Mouse (Mus musculus): ENCODE data around the gene Lemd2. TPM values are rescaled to one million over a fixed set of nuclear protein-coding genes. Genes with fewer than 3 reads are reported as not detected.

Lemd2 gene
- total RNA-seq (2012; rRNA removed) (35.5 and 46.8 TPM in 2 replicates), polyA plus RNA-seq (2012; ENCODE audit: insufficient read depth in 1 of 2, insufficient read length in 2 of 2, low read depth in 1 of 2, low replicate concordance in 2 of 2, missing spikeins in 1 of 2) (10 to 100 TPM in 1 of 2 experiments, not detected in 1; 59.7 TPM)

DNA sequence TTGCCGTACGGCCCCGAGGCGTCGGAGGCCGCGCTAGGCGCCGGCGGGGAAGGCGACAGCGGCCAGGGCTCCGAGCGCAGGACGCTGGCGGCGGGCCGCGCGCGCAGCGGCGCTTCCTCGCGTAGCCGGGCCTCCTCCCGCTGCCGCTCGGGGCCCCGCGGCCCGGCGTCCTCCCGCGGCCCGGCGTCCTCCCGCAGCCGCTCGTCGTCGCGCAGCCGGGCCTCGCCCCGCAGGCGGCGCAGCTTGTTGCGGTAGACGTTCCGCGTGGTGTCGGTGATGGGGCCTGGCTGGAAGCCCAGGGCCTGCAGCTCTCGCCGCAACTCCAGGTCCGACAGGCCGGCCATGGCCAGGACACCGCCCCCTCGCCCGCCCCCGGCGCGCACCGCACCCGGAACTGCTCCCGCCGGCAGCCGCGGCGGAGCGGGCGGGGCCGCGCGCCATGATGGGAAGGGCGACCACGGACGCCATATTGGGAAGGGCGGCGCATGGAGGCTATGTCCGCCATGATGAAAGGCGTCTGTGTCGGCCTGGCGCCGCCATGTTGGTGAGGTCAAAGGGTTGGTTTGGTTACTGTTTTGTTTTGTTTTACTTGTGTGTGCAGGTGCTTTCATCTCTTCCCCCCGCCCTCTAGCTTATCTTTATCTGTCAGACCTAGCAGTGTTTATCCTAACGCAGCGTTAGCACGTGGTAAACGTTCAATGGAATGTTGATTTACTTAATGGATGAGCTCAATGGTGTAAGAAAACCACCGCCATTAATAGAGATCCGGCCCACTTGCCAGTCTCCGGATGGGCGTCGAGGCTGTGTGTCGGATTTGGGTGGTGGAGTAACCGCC is at the start of gene Lemd2:
Gene Lemd2 (minus strand): TSS at position 395 of the 835 bp plus-strand sequence.
- Histone ChIP-seq H3K27me3 (ENCODE audit: control insufficient read depth in 1 of 2, insufficient read depth in 2 of 2, low read length in 2 of 2) (no peaks in the 10 kb centered on the region), H3K79me2 (ENCODE audit: control insufficient read depth, insufficient read depth, low read length, poor library complexity) (peaks cover 21% of the 10 kb centered on the region), H3K36me3 (ENCODE audit: control insufficient read depth in 1 of 2, insufficient read depth in 2 of 2, low read length in 2 of 2) (peaks cover 0 to 10% of the 10 kb centered on the region in 2 experiments; a peak in 2 of 4 replicates), H3K9ac (ENCODE audit: control insufficient read depth, low read depth, low read length, poor library complexity, severe bottlenecking) (peak within 1 kb of the TSS; percentile 98), H3K9me3 (replicated peaks; ENCODE audit: insufficient read depth, low read length) (no peaks in the 10 kb centered on the region), H3K27ac (ENCODE audit: control insufficient read depth, low read depth, low read length) (peak within 1 kb of the TSS; percentile 70), H3K4me1 (ENCODE audit: control insufficient read depth in 1 of 2, insufficient read depth in 2 of 2, low read length in 2 of 2) (peaks cover 3 to 15% of the 10 kb centered on the region in 2 experiments; a peak in 3 of 4 replicates), H3K4me3 (ENCODE audit: control insufficient read depth in 1 of 2, insufficient read depth in 1 of 2, low read depth in 2 of 2, low read length in 2 of 2) (peak within 1 kb of the TSS; percentile 83 to 98)
- DNase-seq (ENCODE audit: low read depth, low spot score), result peak; percentile 95
- TF ChIP-seq MEF2A (IDR thresholded peaks at IDR 0.05; ENCODE audit: extremely low read depth, insufficient replicate concordance, low read depth, low read length, poor library complexity, severe bottlenecking) (no peak), POLR2A (IDR thresholded peaks at IDR 0.05; ENCODE audit: control insufficient read depth in 1 of 2, insufficient read depth in 1 of 2, low read depth in 1 of 2, low read length in 2 of 2, poor library complexity in 1 of 2) (peak; percentile 70 to 75; a peak in 3 of 4 replicates), ZNF384 (IDR thresholded peaks at IDR 0.05; ENCODE audit: low read depth, low read length) (no peak), MYC (IDR thresholded peaks at IDR 0.05; ENCODE audit: low read depth, low read length) (peak; percentile 82), SMC3 (IDR thresholded peaks at IDR 0.05; ENCODE audit: low read depth, low read length) (no peak), NELFE (IDR thresholded peaks at IDR 0.05; ENCODE audit: low read depth, low read length) (peak; percentile 79), HCFC1 (IDR thresholded peaks at IDR 0.05; ENCODE audit: low read depth, low read length) (peak; percentile 96), ZC3H11A (IDR thresholded peaks at IDR 0.05; ENCODE audit: low read depth, low read length) (no peak), SIN3A (IDR thresholded peaks at IDR 0.05; ENCODE audit: low read length) (peak; percentile 82), MAZ (IDR thresholded peaks at IDR 0.05; ENCODE audit: low read depth, low read length) (peak; percentile 95), RAD21 (IDR thresholded peaks at IDR 0.05; ENCODE audit: low read depth, low read length) (no peak), CHD2 (IDR thresholded peaks at IDR 0.05; ENCODE audit: low read length) (no peak), E2F4 (IDR thresholded peaks at IDR 0.05; ENCODE audit: borderline replicate concordance, low read depth, low read length) (no peak), BHLHE40 (IDR thresholded peaks at IDR 0.05; ENCODE audit: borderline replicate concordance, low read depth, low read length) (no peak; the same call in 1 of the 2 replicates), TAL1 (IDR thresholded peaks at IDR 0.05; ENCODE audit: low read length) (no peak), POLR2AphosphoS2 (IDR thresholded peaks at IDR 0.05; ENCODE audit: low read length) (0 out of 2 replicates have a peak, but pooled peaks have one; percentile 30), EP300 (IDR thresholded peaks at IDR 0.05; ENCODE audit: low read depth in 1 of 2, low read length in 2 of 2) (peak in 1 of 2 experiments; percentile 47; a peak in 2 of 4 replicates), UBTF (IDR thresholded peaks at IDR 0.05; ENCODE audit: borderline replicate concordance, insufficient read depth, low read depth, low read length) (0 out of 2 replicates have a peak, but pooled peaks have one; percentile 32), CTCF (IDR thresholded peaks at IDR 0.05 in 2 of 3, conservative IDR thresholded peaks at IDR 0.05 in 1 of 3; ENCODE audit: control insufficient read depth in 1 of 3, insufficient read depth in 1 of 3, low read depth in 2 of 3, low read length in 3 of 3, poor library complexity in 1 of 3, severe bottlenecking in 1 of 3) (no peak), USF2 (IDR thresholded peaks at IDR 0.05; ENCODE audit: borderline replicate concordance in 1 of 2, insufficient read depth in 1 of 2, low read depth in 1 of 2, low read length in 2 of 2) (no peak), ZMIZ1 (IDR thresholded peaks at IDR 0.05; ENCODE audit: low read depth, low read length) (peak; percentile 63; the same call in 1 of the 2 replicates), CHD1 (IDR thresholded peaks at IDR 0.05; ENCODE audit: low read depth, low read length) (no peak), ZKSCAN1 (IDR thresholded peaks at IDR 0.05; ENCODE audit: low read depth, low read length) (no peak), USF1 (IDR thresholded peaks at IDR 0.05; ENCODE audit: low read depth, low read length) (no peak), RCOR1 (IDR thresholded peaks at IDR 0.05; ENCODE audit: low read depth, low read length) (peak; percentile 97), NRF1 (IDR thresholded peaks at IDR 0.05; ENCODE audit: insufficient read depth, low read depth, low read length, poor library complexity, severe bottlenecking) (peak; percentile 74), JUND (IDR thresholded peaks at IDR 0.05; ENCODE audit: low read depth, low read length) (no peak), POLR2AphosphoS5 (IDR thresholded peaks at IDR 0.05; ENCODE audit: borderline replicate concordance, low read depth, low read length) (peak; percentile 56; the same call in 1 of the 2 replicates), MAFK (IDR thresholded peaks at IDR 0.05; ENCODE audit: borderline replicate concordance, low read depth, low read length) (no peak), ETS1 (IDR thresholded peaks at IDR 0.05; ENCODE audit: low read depth, low read length) (no peak; the same call in 1 of the 2 replicates), GABPA (IDR thresholded peaks at IDR 0.05; ENCODE audit: low read depth, low read length) (no peak), MXI1 (IDR thresholded peaks at IDR 0.05; ENCODE audit: low read depth, low read length) (peak; percentile 78; the same call in 1 of the 2 replicates), MYB (IDR thresholded peaks at IDR 0.05; ENCODE audit: low read depth, low read length) (no peak), ELF1 (IDR thresholded peaks at IDR 0.05; ENCODE audit: low read depth, low read length) (peak; percentile 93)
